Mouse (Mus musculus) kidney, postnatal 0 days (tissue): ENCODE results near the gene Slc9a5. TPM values are rescaled to one million over a fixed set of nuclear protein-coding genes. Genes with fewer than 3 reads are reported as not detected.

Experiments used
- ATAC-seq: fragments of 200-750 bp; cut with Nextera tagmentation; replicated peaks from 2 replicates; pipeline ENCODE4 v1.8.0; 2017; ENCODE audit warnings: low read depth, moderate number of reproducible peaks, moderate TSS enrichment, moderate library complexity; ENCODE audit not compliant: low FRiP score
- DNase-seq: peaks from one replicate; pipeline ENCODE4 v3.0.0-alpha.2; 2016; ENCODE audit warnings: low spot score
- H3K27ac ChIP-seq: fragments of 300-500 bp; sonication (generic); 2 replicates; pipeline ENCODE4 v1.5.1; 2014; ENCODE audit warnings: mild to moderate bottlenecking
- H3K27me3 ChIP-seq: fragments of 300-500 bp; sonication (generic); 2 replicates; pipeline ENCODE4 v1.6.1; 2014; ENCODE audit warnings: low read length, mixed read lengths; ENCODE audit not compliant: insufficient read depth
- H3K36me3 ChIP-seq: fragments of 300-500 bp; sonication (generic); 2 replicates; pipeline ENCODE4 v1.6.1; 2014; ENCODE audit warnings: low read length, mixed read lengths; ENCODE audit not compliant: insufficient read depth
- H3K4me1 ChIP-seq: fragments of 300-500 bp; sonication (generic); replicated peaks from 2 replicates; pipeline ENCODE4 v1.6.1; 2014; ENCODE audit warnings: antibody characterized with exemption, low read length, mixed read lengths; ENCODE audit not compliant: insufficient read depth
- H3K4me2 ChIP-seq: fragments of 300-500 bp; sonication (generic); 2 replicates; pipeline ENCODE4 v1.6.1; 2014; ENCODE audit warnings: mild to moderate bottlenecking, low read length, moderate library complexity, mixed read lengths
- H3K4me3 ChIP-seq: fragments of 300-500 bp; sonication (generic); replicated peaks from 2 replicates; pipeline ENCODE4 v1.5.1; 2014; ENCODE audit warnings: low read depth, low read length
- H3K9ac ChIP-seq: fragments of 300-500 bp; sonication (generic); 2 replicates; pipeline ENCODE4 v1.6.1; 2014; ENCODE audit warnings: low read depth, low read length
- H3K9me3 ChIP-seq: fragments of 300-500 bp; sonication (generic); replicated peaks from 2 replicates; pipeline ENCODE4 v1.6.1; 2016; ENCODE audit warnings: low read length, inconsistent platforms, mixed read lengths
- CTCF ChIP-seq: IDR thresholded peaks from 2 replicates; pipeline ENCODE4 v1.5.1; 2016; ENCODE audit warnings: antibody characterized with exemption, low read depth, mild to moderate bottlenecking, moderate library complexity
- WGBS: fragments of 180-500 bp; shearing (Covaris S2); extraction: QIAGEN DNeasy Blood & Tissue Kit; methylation state at CpG from one replicate; pipeline ENCODE4 v1.1.7; 2014; 5-methylcytosine and 5-hydroxymethylcytosine counted together
- polyA plus RNA-seq: library from polyadenylated mRNA; unstranded; fragments of >200 nt; fragmentation: Nextera tagmentation; extraction: Ambion mirVana; gene quantifications from 2 replicates; pipeline ENCODE4 v1.2.1, GENCODE M21; 2015

Gene Slc9a5
- polyA plus RNA-seq, 1 experiment from 2014 or later: 1.3 TPM

- 100% methylated on average over 1 of the region's 1 CpGs for WGBS
- no peak for DNase-seq
- Histone ChIP-seq H3K9ac (no peak overlapping the region), H3K36me3 (peaks cover 42% of the 10 kb centered on the region), H3K9me3 (no peaks in the 10 kb centered on the region), H3K4me2 (no peak overlapping the region), H3K27me3 (no peaks in the 10 kb centered on the region), H3K4me3 (no peak overlapping the region), H3K27ac (no peak overlapping the region), H3K4me1 (no peaks in the 10 kb centered on the region)
- no peak for ATAC-seq
- peak; percentile 24; the same call in 1 of the 2 replicates for TF ChIP-seq CTCF
Observed at GRCm38 (mm10) chr8:105311718-105312117, 36.9 kb upstream of the Slc9a5 start.

GRCm38 (mm10) chr8:105312891-105313481 lies 35.7 kb upstream of the Slc9a5 start:
- Histone ChIP-seq H3K4me2 (no peak overlapping the region), H3K9me3 (no peaks in the 10 kb centered on the region), H3K9ac (no peak overlapping the region), H3K4me1 (no peaks in the 10 kb centered on the region), H3K27ac (no peak overlapping the region), H3K4me3 (no peak overlapping the region), H3K36me3 (peaks cover 45% of the 10 kb centered on the region), H3K27me3 (no peaks in the 10 kb centered on the region)
- 93% methylated on average over 8 of the region's 8 CpGs for WGBS
- ATAC-seq: no peak
- DNase-seq: no peak
- no peak for TF ChIP-seq CTCF

- WGBS: 78% methylated on average over 9 of the region's 9 CpGs
- Histone ChIP-seq H3K4me3 (no peak overlapping the region), H3K4me1 (no peaks in the 10 kb centered on the region), H3K9me3 (no peaks in the 10 kb centered on the region), H3K36me3 (peaks cover 47% of the 10 kb centered on the region), H3K27me3 (no peaks in the 10 kb centered on the region), H3K27ac (no peak overlapping the region), H3K4me2 (no peak overlapping the region), H3K9ac (no peak overlapping the region)
- no peak for TF ChIP-seq CTCF
- no peak for ATAC-seq
- no peak for DNase-seq
Observed at GRCm38 (mm10) chr8:105313622-105314402, 34.8 kb upstream of the Slc9a5 start.

GRCm38 (mm10) chr8:105315073-105315769 lies 33.4 kb upstream of the Slc9a5 start:
- Histone ChIP-seq H3K27me3 (no peaks in the 10 kb centered on the region), H3K36me3 (peaks cover 44% of the 10 kb centered on the region), H3K27ac (no peak overlapping the region), H3K4me3 (no peak overlapping the region), H3K9me3 (no peaks in the 10 kb centered on the region), H3K4me2 (no peak overlapping the region), H3K4me1 (no peaks in the 10 kb centered on the region), H3K9ac (no peak overlapping the region)
- TF ChIP-seq CTCF: no peak
- no peak for DNase-seq
- 89% methylated on average over 18 of the region's 18 CpGs for WGBS
- no peak for ATAC-seq

- Histone ChIP-seq H3K4me2 (no peak overlapping the region), H3K9me3 (no peaks in the 10 kb centered on the region), H3K4me3 (no peak overlapping the region), H3K9ac (no peak overlapping the region), H3K27me3 (no peaks in the 10 kb centered on the region), H3K27ac (no peak overlapping the region), H3K4me1 (no peaks in the 10 kb centered on the region), H3K36me3 (peaks cover 38% of the 10 kb centered on the region)
- no peak for TF ChIP-seq CTCF
- no peak for ATAC-seq
- 93% methylated on average over 4 of the region's 4 CpGs for WGBS
- no peak for DNase-seq
Observed at GRCm38 (mm10) chr8:105317941-105318340, 30.7 kb upstream of the Slc9a5 start.

GRCm38 (mm10) chr8:105318662-105319190 lies 29.9 kb upstream of the Slc9a5 start:
- Histone ChIP-seq H3K4me2 (no peak overlapping the region), H3K9me3 (no peaks in the 10 kb centered on the region), H3K27me3 (no peaks in the 10 kb centered on the region), H3K4me1 (no peaks in the 10 kb centered on the region), H3K9ac (no peak overlapping the region), H3K36me3 (peaks cover 36% of the 10 kb centered on the region), H3K27ac (no peak overlapping the region), H3K4me3 (no peak overlapping the region)
- WGBS: 87% methylated on average over 11 of the region's 11 CpGs
- ATAC-seq (no peak), DNase-seq (no peak)
- no peak for TF ChIP-seq CTCF
